Mouse (Mus musculus) hindbrain, embryonic 11.5 days (tissue): ENCODE measurements around the gene Clec2h. TPM values are rescaled to one million over a fixed set of nuclear protein-coding genes. Genes with fewer than 3 reads are reported as not detected.
"Not testable (repeated sequence)": the region's sequence is repeated elsewhere in the genome, so short reads cannot be mapped to it uniquely, and the experiment has no call there.

Experiments used
- ATAC-seq: fragments of 200-750 bp; cut with Nextera tagmentation; 2 replicates; pipeline ENCODE4 v1.8.0; 2017; ENCODE audit warnings: mild to moderate bottlenecking, moderate TSS enrichment, moderate library complexity; ENCODE audit not compliant: low FRiP score
- DNase-seq: peaks from one replicate; pipeline ENCODE4 v3.0.0-alpha.2; 2015; ENCODE audit warnings: low spot score
- H3K27ac ChIP-seq: fragments of 300-500 bp; sonication (generic); 2 replicates; pipeline ENCODE4 v1.5.1; 2014; ENCODE audit warnings: mild to moderate bottlenecking, low read depth, low read length
- H3K27me3 ChIP-seq: fragments of 300-500 bp; sonication (generic); 2 replicates; pipeline ENCODE4 v1.6.1; 2014; ENCODE audit warnings: mild to moderate bottlenecking, low read length, moderate library complexity, mixed read lengths; ENCODE audit not compliant: control insufficient read depth, insufficient read depth
- H3K36me3 ChIP-seq: fragments of 300-500 bp; sonication (generic); 2 replicates; pipeline ENCODE4 v1.6.1; 2014; ENCODE audit warnings: mild to moderate bottlenecking, low read length, moderate library complexity, mixed read lengths; ENCODE audit not compliant: control insufficient read depth, insufficient read depth
- H3K4me1 ChIP-seq: fragments of 300-500 bp; sonication (generic); replicated peaks from 2 replicates; pipeline ENCODE4 v1.6.1; 2014; ENCODE audit warnings: low read length, mixed read lengths; ENCODE audit not compliant: control insufficient read depth, insufficient read depth
- H3K4me2 ChIP-seq: fragments of 300-500 bp; sonication (generic); replicated peaks from 2 replicates; pipeline ENCODE4 v1.6.1; 2014; ENCODE audit warnings: mild to moderate bottlenecking, low read depth, low read length
- H3K4me3 ChIP-seq: fragments of 300-500 bp; sonication (generic); 2 replicates; pipeline ENCODE4 v1.5.1; 2014; ENCODE audit warnings: low read depth, low read length
- H3K9ac ChIP-seq: fragments of 300-500 bp; sonication (generic); 2 replicates; pipeline ENCODE4 v1.6.1; 2014; ENCODE audit warnings: low read depth, low read length
- H3K9me3 ChIP-seq: fragments of 300-500 bp; sonication (generic); 2 replicates; pipeline ENCODE4 v1.6.1; 2016; ENCODE audit warnings: low read length; ENCODE audit not compliant: control insufficient read depth
- WGBS: fragments of 180-500 bp; shearing (Covaris S2); extraction: QIAGEN DNeasy Blood & Tissue Kit; methylation state at CpG from one replicate; pipeline ENCODE4 v1.1.7; 2014; 5-methylcytosine and 5-hydroxymethylcytosine counted together
- polyA plus RNA-seq: library from polyadenylated mRNA; unstranded; fragments of >200 nt; fragmentation: Nextera tagmentation; extraction: Ambion mirVana; gene quantifications from 2 replicates; pipeline ENCODE4 v1.2.1, GENCODE M21; 2014

The Clec2h gene
- polyA plus RNA-seq, 1 experiment from 2014 or later, result not detected

GRCm38 (mm10) chr6:128641116-128641716 is 21.0 kb upstream of the Clec2h start:
- H3K4me1 ChIP-seq, result no peaks in the 10 kb centered on the region
- no peaks in the 10 kb centered on the region for H3K9me3 ChIP-seq
- no peaks in the 10 kb centered on the region for H3K36me3 ChIP-seq
- H3K4me3 ChIP-seq, result no peak overlapping the region
- WGBS, result 76% methylated on average over 2 of the region's 2 CpGs
- no peak overlapping the region for H3K9ac ChIP-seq
- no peak overlapping the region for H3K27ac ChIP-seq
- ATAC-seq (no peak), DNase-seq (no peak)
- H3K27me3 ChIP-seq, result no peaks in the 10 kb centered on the region
- H3K4me2 ChIP-seq, result no peak overlapping the region

- Histone ChIP-seq H3K27me3 (no peaks in the 10 kb centered on the region), H3K4me1 (no peaks in the 10 kb centered on the region), H3K27ac (no peak overlapping the region), H3K4me3 (no peak overlapping the region), H3K9ac (no peak overlapping the region), H3K4me2 (no peak overlapping the region), H3K9me3 (no peaks in the 10 kb centered on the region), H3K36me3 (no peaks in the 10 kb centered on the region)
- DNase-seq (no peak), ATAC-seq (no peak)
- WGBS, result 70% methylated on average over 2 of the region's 2 CpGs
Measured at GRCm38 (mm10) chr6:128643999-128644398, 18.2 kb upstream of the Clec2h start.

GRCm38 (mm10) chr6:128644694-128645093 is 17.5 kb upstream of the Clec2h start:
- not testable (repeated sequence) for H3K9ac ChIP-seq, H3K27ac ChIP-seq, H3K4me2 ChIP-seq, H3K36me3 ChIP-seq, ATAC-seq, H3K27me3 ChIP-seq, H3K4me1 ChIP-seq, DNase-seq, H3K9me3 ChIP-seq, H3K4me3 ChIP-seq
- 96% methylated on average over 20 of the region's 20 CpGs for WGBS

GRCm38 (mm10) chr6:128645708-128646107 is 16.5 kb upstream of the Clec2h start:
- H3K4me3 ChIP-seq, H3K4me1 ChIP-seq, H3K27ac ChIP-seq, H3K27me3 ChIP-seq, H3K4me2 ChIP-seq, H3K9me3 ChIP-seq, DNase-seq, H3K36me3 ChIP-seq, ATAC-seq, H3K9ac ChIP-seq: not testable (repeated sequence)
- WGBS, result 89% methylated on average over 12 of the region's 12 CpGs

GRCm38 (mm10) chr6:128649681-128650080 is 12.5 kb upstream of the Clec2h start:
- Histone ChIP-seq H3K9me3 (no peaks in the 10 kb centered on the region), H3K4me3 (no peak overlapping the region), H3K27ac (no peak overlapping the region), H3K4me2 (no peak overlapping the region), H3K4me1 (no peaks in the 10 kb centered on the region), H3K36me3 (no peaks in the 10 kb centered on the region), H3K9ac (no peak overlapping the region), H3K27me3 (no peaks in the 10 kb centered on the region)
- 95% methylated on average over 3 of the region's 3 CpGs for WGBS
- ATAC-seq (no peak), DNase-seq (no peak)

- H3K4me2 ChIP-seq, result no peak overlapping the region
- H3K27me3 ChIP-seq, result no peaks in the 10 kb centered on the region
- no peaks in the 10 kb centered on the region for H3K4me1 ChIP-seq
- H3K9ac ChIP-seq, result no peak overlapping the region
- WGBS, result 89% methylated on average over 1 of the region's 1 CpGs
- H3K36me3 ChIP-seq, result no peaks in the 10 kb centered on the region
- no peak overlapping the region for H3K27ac ChIP-seq
- DNase-seq, result no peak
- H3K4me3 ChIP-seq, result no peak overlapping the region
- no peaks in the 10 kb centered on the region for H3K9me3 ChIP-seq
- ATAC-seq, result no peak
Measured at GRCm38 (mm10) chr6:128650187-128650586, 12.0 kb upstream of the Clec2h start.

GRCm38 (mm10) chr6:128650827-128651226 is 11.4 kb upstream of the Clec2h start:
- H3K4me2 ChIP-seq, H3K4me1 ChIP-seq, H3K4me3 ChIP-seq, H3K27me3 ChIP-seq, DNase-seq, ATAC-seq, H3K9ac ChIP-seq, H3K36me3 ChIP-seq, H3K9me3 ChIP-seq, H3K27ac ChIP-seq: not testable (repeated sequence)
- WGBS, result 87% methylated on average over 3 of the region's 7 CpGs

- Histone ChIP-seq H3K36me3 (no peaks in the 10 kb centered on the region), H3K4me2 (no peak overlapping the region), H3K27ac (no peak overlapping the region), H3K4me1 (no peaks in the 10 kb centered on the region), H3K9me3 (no peaks in the 10 kb centered on the region), H3K4me3 (no peak overlapping the region), H3K27me3 (no peaks in the 10 kb centered on the region), H3K9ac (no peak overlapping the region)
- 94% methylated on average over 1 of the region's 1 CpGs for WGBS
- ATAC-seq (no peak), DNase-seq (no peak)
Measured at GRCm38 (mm10) chr6:128652938-128653337, 9.2 kb upstream of the Clec2h start.

GRCm38 (mm10) chr6:128661249-128661648 is 936 bp upstream of the Clec2h start:
- Histone ChIP-seq H3K9me3 (no peaks in the 10 kb centered on the region), H3K36me3 (no peaks in the 10 kb centered on the region)
- 97% methylated on average over 1 of the region's 1 CpGs for WGBS

More at GRCm38 (mm10) chr6:128661249-128661648, 936 bp upstream of the Clec2h start:
- no peak overlapping the region for H3K4me2 ChIP-seq
- H3K4me3 ChIP-seq, result no peak overlapping the region
- H3K4me1 ChIP-seq, result no peaks in the 10 kb centered on the region
- DNase-seq, result no peak
- H3K9ac ChIP-seq, result no peak overlapping the region
- H3K27ac ChIP-seq, result no peak overlapping the region
- no peak for ATAC-seq
- no peaks in the 10 kb centered on the region for H3K27me3 ChIP-seq
